Mouse (Mus musculus) bone marrow macrophage, adult 2 months (primary cell): ENCODE results near the gene Fut1.

Experiments
- CTCF ChIP-seq: IDR thresholded peaks from 2 replicates; pipeline ENCODE4 v1.5.1; 2012; ENCODE audit warnings: low read depth, mild to moderate bottlenecking, low read length, moderate library complexity
- POLR2A ChIP-seq: IDR thresholded peaks from 2 replicates; pipeline ENCODE4 v1.6.1; 2012; ENCODE audit warnings: mild to moderate bottlenecking, low read depth, low read length, borderline replicate concordance

DNA sequence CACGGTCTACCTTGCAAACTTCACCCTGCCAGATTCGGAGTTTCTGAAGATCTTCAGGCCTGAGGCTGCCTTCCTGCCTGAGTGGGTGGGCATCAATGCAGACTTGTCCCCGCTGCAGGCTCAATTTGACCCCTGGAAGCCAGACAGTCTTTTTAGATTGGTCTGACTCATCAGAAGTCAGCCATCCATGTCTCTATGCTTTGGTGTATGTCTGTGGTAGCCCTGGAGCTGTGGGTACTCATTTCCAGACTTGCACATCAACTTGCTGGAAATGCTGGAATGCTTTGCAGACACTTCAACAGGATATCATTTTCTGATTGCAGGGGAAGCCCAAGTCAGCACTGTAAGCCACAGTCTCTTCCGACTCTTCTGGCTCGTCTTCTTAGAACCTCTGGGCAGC lies 2.5 kb downstream of the Fut1 start:
- no peak for TF ChIP-seq CTCF
- no peak for TF ChIP-seq POLR2A
